Mouse (Mus musculus): ENCODE measurements around the gene Sumo3. TPM values are rescaled to one million over a fixed set of nuclear protein-coding genes. Genes with fewer than 3 reads are reported as not detected.

Sumo3 gene
- polyA plus RNA-seq, 1 experiment: 254 TPM

GRCm38 (mm10) chr10:77589117-77589516 is 16.8 kb upstream of the Sumo3 start:
- H3K27me3 ChIP-seq (ENCODE audit: control insufficient read depth, insufficient read depth, low read length): no peaks in the 10 kb centered on the region
- H3K4me3 ChIP-seq (ENCODE audit: low read depth, low read length): no peak overlapping the region
- 81% methylated on average over 7 of the region's 7 CpGs for WGBS
- peaks cover 41% of the 10 kb centered on the region for H3K4me1 ChIP-seq (ENCODE audit: control insufficient read depth, insufficient read depth, insufficient read length, low read length)
- peaks cover 62% of the 10 kb centered on the region for H3K36me3 ChIP-seq (ENCODE audit: control insufficient read depth, insufficient read depth, low read length)
- H3K27ac ChIP-seq (ENCODE audit: insufficient read depth, low read depth, low read length): no peak overlapping the region
- TF ChIP-seq POLR2A (IDR thresholded peaks at IDR 0.05; ENCODE audit: low read depth, low read length) (no peak), CTCF (IDR thresholded peaks at IDR 0.05; ENCODE audit: extremely low read depth, insufficient read length, insufficient replicate concordance, low read depth, low read length) (no peak)

- no peak overlapping the region for H3K27ac ChIP-seq (ENCODE audit: insufficient read depth, low read depth, low read length)
- H3K36me3 ChIP-seq (ENCODE audit: control insufficient read depth, insufficient read depth, low read length): peaks cover 67% of the 10 kb centered on the region
- peaks cover 40% of the 10 kb centered on the region for H3K4me1 ChIP-seq (ENCODE audit: control insufficient read depth, insufficient read depth, insufficient read length, low read length)
- TF ChIP-seq CTCF (IDR thresholded peaks at IDR 0.05; ENCODE audit: extremely low read depth, insufficient read length, insufficient replicate concordance, low read depth, low read length) (no peak), POLR2A (IDR thresholded peaks at IDR 0.05; ENCODE audit: low read depth, low read length) (no peak)
- H3K27me3 ChIP-seq (ENCODE audit: control insufficient read depth, insufficient read depth, low read length): no peaks in the 10 kb centered on the region
- 90% methylated on average over 8 of the region's 8 CpGs for WGBS
- no peak overlapping the region for H3K4me3 ChIP-seq (ENCODE audit: low read depth, low read length)
Observed at GRCm38 (mm10) chr10:77589749-77590148, 16.1 kb upstream of the Sumo3 start.

- WGBS: 35% methylated on average over 6 of the region's 6 CpGs
- peaks cover 77% of the 10 kb centered on the region for H3K36me3 ChIP-seq (ENCODE audit: control insufficient read depth, insufficient read depth, low read length)
Observed at GRCm38 (mm10) chr10:77590812-77591211, 15.1 kb upstream of the Sumo3 start.

GRCm38 (mm10) chr10:77591546-77591945 is 14.4 kb upstream of the Sumo3 start:
- Histone ChIP-seq H3K4me3 (ENCODE audit: low read depth, low read length) (no peak overlapping the region), H3K27me3 (ENCODE audit: control insufficient read depth, insufficient read depth, low read length) (no peaks in the 10 kb centered on the region), H3K36me3 (ENCODE audit: control insufficient read depth, insufficient read depth, low read length) (peaks cover 79% of the 10 kb centered on the region), H3K27ac (ENCODE audit: insufficient read depth, low read depth, low read length) (no peak overlapping the region), H3K4me1 (ENCODE audit: control insufficient read depth, insufficient read depth, insufficient read length, low read length) (peaks cover 31% of the 10 kb centered on the region)
- 79% methylated on average over 6 of the region's 6 CpGs for WGBS
- TF ChIP-seq CTCF (IDR thresholded peaks at IDR 0.05; ENCODE audit: extremely low read depth, insufficient read length, insufficient replicate concordance, low read depth, low read length) (no peak), POLR2A (IDR thresholded peaks at IDR 0.05; ENCODE audit: low read depth, low read length) (no peak)

More at GRCm38 (mm10) chr10:77590812-77591211, 15.1 kb upstream of the Sumo3 start:
- no peak for TF ChIP-seq POLR2A (IDR thresholded peaks at IDR 0.05; ENCODE audit: low read depth, low read length)
- TF ChIP-seq CTCF (IDR thresholded peaks at IDR 0.05; ENCODE audit: extremely low read depth, insufficient read length, insufficient replicate concordance, low read depth, low read length): peak; percentile 77
- Histone ChIP-seq H3K4me3 (ENCODE audit: low read depth, low read length) (no peak overlapping the region), H3K27ac (ENCODE audit: insufficient read depth, low read depth, low read length) (no peak overlapping the region), H3K4me1 (ENCODE audit: control insufficient read depth, insufficient read depth, insufficient read length, low read length) (peaks cover 38% of the 10 kb centered on the region), H3K27me3 (ENCODE audit: control insufficient read depth, insufficient read depth, low read length) (no peaks in the 10 kb centered on the region)

GRCm38 (mm10) chr10:77596060-77596459 is 9.8 kb upstream of the Sumo3 start:
- Histone ChIP-seq H3K27ac (ENCODE audit: insufficient read depth, low read depth, low read length) (no peak overlapping the region), H3K4me1 (ENCODE audit: control insufficient read depth, insufficient read depth, insufficient read length, low read length) (peaks cover 3% of the 10 kb centered on the region), H3K27me3 (ENCODE audit: control insufficient read depth, insufficient read depth, low read length) (no peaks in the 10 kb centered on the region), H3K4me3 (ENCODE audit: low read depth, low read length) (no peak overlapping the region), H3K36me3 (ENCODE audit: control insufficient read depth, insufficient read depth, low read length) (peaks cover 74% of the 10 kb centered on the region)
- TF ChIP-seq POLR2A (IDR thresholded peaks at IDR 0.05; ENCODE audit: low read depth, low read length) (no peak), CTCF (IDR thresholded peaks at IDR 0.05; ENCODE audit: extremely low read depth, insufficient read length, insufficient replicate concordance, low read depth, low read length) (no peak)
- WGBS: 89% methylated on average over 2 of the region's 2 CpGs

- 83% methylated on average over 4 of the region's 4 CpGs for WGBS
Observed at GRCm38 (mm10) chr10:77603021-77603420, 2.9 kb upstream of the Sumo3 start.

GRCm38 (mm10) chr10:77604111-77604510 is 1.8 kb upstream of the Sumo3 start:
- Histone ChIP-seq H3K4me1 (ENCODE audit: control insufficient read depth, insufficient read depth, insufficient read length, low read length) (peaks cover 7% of the 10 kb centered on the region; the same call in 1 of the 2 replicates), H3K36me3 (ENCODE audit: control insufficient read depth, insufficient read depth, low read length) (peaks cover 2% of the 10 kb centered on the region), H3K27me3 (ENCODE audit: control insufficient read depth, insufficient read depth, low read length) (no peaks in the 10 kb centered on the region), H3K27ac (ENCODE audit: insufficient read depth, low read depth, low read length) (no peak overlapping the region), H3K4me3 (ENCODE audit: low read depth, low read length) (no peak overlapping the region)
- TF ChIP-seq POLR2A (IDR thresholded peaks at IDR 0.05; ENCODE audit: low read depth, low read length): no peak
- TF ChIP-seq CTCF (IDR thresholded peaks at IDR 0.05; ENCODE audit: extremely low read depth, insufficient read length, insufficient replicate concordance, low read depth, low read length): no peak
- WGBS: 88% methylated on average over 6 of the region's 6 CpGs

More at GRCm38 (mm10) chr10:77603021-77603420, 2.9 kb upstream of the Sumo3 start:
- Histone ChIP-seq H3K4me1 (ENCODE audit: control insufficient read depth, insufficient read depth, insufficient read length, low read length) (peaks cover 7% of the 10 kb centered on the region; the same call in 1 of the 2 replicates), H3K27ac (ENCODE audit: insufficient read depth, low read depth, low read length) (no peak overlapping the region), H3K4me3 (ENCODE audit: low read depth, low read length) (no peak overlapping the region), H3K36me3 (ENCODE audit: control insufficient read depth, insufficient read depth, low read length) (peaks cover 12% of the 10 kb centered on the region), H3K27me3 (ENCODE audit: control insufficient read depth, insufficient read depth, low read length) (no peaks in the 10 kb centered on the region)
- TF ChIP-seq POLR2A (IDR thresholded peaks at IDR 0.05; ENCODE audit: low read depth, low read length) (no peak), CTCF (IDR thresholded peaks at IDR 0.05; ENCODE audit: extremely low read depth, insufficient read length, insufficient replicate concordance, low read depth, low read length) (no peak)

All from small intestine, adult 2 months (tissue).